Mouse (Mus musculus): ENCODE results near the gene Tex46. TPM values are rescaled to one million over a fixed set of nuclear protein-coding genes. Genes with fewer than 3 reads are reported as not detected.

The Tex46 gene
- polyA plus RNA-seq (2014; fragmentation: Illumina TruSeq; extraction: RNeasy Lipid Tissue Mini Kit (QIAGEN cat#74804); ENCODE audit: low read depth, low replicate concordance), result not detected

GRCm38 (mm10) chr4:136610387-136610856 is at the start of gene Tex46:
Gene Tex46, plus strand, starts transcription at chr4:136610437.

GRCm38 (mm10) chr4:136602568-136602967 is 7.7 kb upstream of the Tex46 start, which contains the start of gene Kdm1a:
Gene Kdm1a, minus strand, starts transcription at chr4:136602723.

GRCm38 (mm10) chr4:136622388-136622787 is 12.2 kb downstream of the Tex46 start, which contains the start of gene Lactbl1:
Gene Lactbl1, plus strand, starts transcription at chr4:136622621.

Other genes starting within 250 kb of the Tex46 start
- not detected for gene Htr1d, start 186.9 kb upstream of the Tex46 start, polyA plus RNA-seq (2014; fragmentation: Illumina TruSeq; extraction: RNeasy Lipid Tissue Mini Kit (QIAGEN cat#74804); ENCODE audit: low read depth, low replicate concordance)
- gene 6030445D17Rik, start 148.2 kb upstream of the Tex46 start, polyA plus RNA-seq (2014; fragmentation: Illumina TruSeq; extraction: RNeasy Lipid Tissue Mini Kit (QIAGEN cat#74804); ENCODE audit: low read depth, low replicate concordance), result not detected
- 43.6 TPM for gene Luzp1, start 140.7 kb upstream of the Tex46 start, polyA plus RNA-seq (2014; fragmentation: Illumina TruSeq; extraction: RNeasy Lipid Tissue Mini Kit (QIAGEN cat#74804); ENCODE audit: low read depth, low replicate concordance)
- 81.5 TPM for gene Kdm1a, start 7.7 kb upstream of the Tex46 start, polyA plus RNA-seq (2014; fragmentation: Illumina TruSeq; extraction: RNeasy Lipid Tissue Mini Kit (QIAGEN cat#74804); ENCODE audit: low read depth, low replicate concordance)
- gene Lactbl1, start 12.2 kb downstream of the Tex46 start, polyA plus RNA-seq (2014; fragmentation: Illumina TruSeq; extraction: RNeasy Lipid Tissue Mini Kit (QIAGEN cat#74804); ENCODE audit: low read depth, low replicate concordance), result not detected
- 2.3 TPM for gene Ephb2, start 225.6 kb downstream of the Tex46 start, polyA plus RNA-seq (2014; fragmentation: Illumina TruSeq; extraction: RNeasy Lipid Tissue Mini Kit (QIAGEN cat#74804); ENCODE audit: low read depth, low replicate concordance)

Measured in adrenal gland, adult 10 weeks (tissue).